Comparison of ENCODE assay signal across 12 mouse cellular contexts in the genomic region with DNA sequence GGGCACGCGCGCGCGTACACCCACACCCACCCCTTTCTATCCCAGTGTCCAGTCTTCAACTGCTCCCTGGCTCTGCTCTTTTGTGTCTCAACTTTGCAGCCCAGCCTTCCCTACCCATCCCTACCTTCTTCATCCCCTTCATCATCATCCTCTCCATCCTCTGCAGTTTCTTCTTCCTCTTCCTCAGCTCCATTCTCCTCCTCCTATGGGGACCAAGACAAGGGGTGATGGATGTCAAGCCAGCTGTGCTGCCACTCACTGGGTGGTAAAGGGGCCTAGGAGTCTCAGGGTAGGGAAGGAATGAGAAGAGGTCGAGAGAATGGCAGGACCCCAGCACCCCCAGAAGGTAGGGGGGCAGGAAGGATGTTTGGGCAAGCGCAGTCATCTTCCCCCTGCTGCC. TPM values are rescaled to one million over a fixed set of nuclear protein-coding genes. Genes with fewer than 3 reads are reported as not detected.
DNase-seq lines count a peak whose midpoint lies in the region; ATAC-seq and TF ChIP-seq lines count a peak whose summit lies in the region.
"Had no signal": no experiment of that assay in that cellular context is flagged by ENCODE, and none has a peak within 500 bp of the region (broad histone marks: within the 10 kb centered on the region; RNA-seq: fewer than 3 reads in every experiment).

No protein-coding gene starts in this region.

- peaks cover 65% of the 10 kb centered on the region for H3K4me1 ChIP-seq in heart, embryonic 12.5 days (replicated peaks)
- H3K4me1 ChIP-seq in E14TG2a.4 (replicated peaks; ENCODE audit: low read depth, low read length), result peaks cover 87% of the 10 kb centered on the region
- peaks cover 68% of the 10 kb centered on the region for H3K4me1 ChIP-seq in forebrain, embryonic 12.5 days
- peaks cover 53% of the 10 kb centered on the region for H3K4me1 ChIP-seq in limb, embryonic 12.5 days (replicated peaks)

- no peak for TF ChIP-seq CTCF in E14TG2a.4 (conservative IDR thresholded peaks at IDR 0.05; ENCODE audit: low read length)

- 86% methylated on average over 7 of the region's 7 CpGs for WGBS in heart, embryonic 12.5 days
- 82% methylated on average over 7 of the region's 7 CpGs for WGBS in forebrain, embryonic 12.5 days
- 84% methylated on average over 7 of the region's 7 CpGs for WGBS in limb, embryonic 12.5 days

- no peak overlapping the region for H3K4me3 ChIP-seq in heart, embryonic 12.5 days
- H3K4me3 ChIP-seq in E14TG2a.4 (replicated peaks; ENCODE audit: low read length), result peak overlapping the region; percentile 88
- H3K4me3 ChIP-seq in forebrain, embryonic 12.5 days (replicated peaks), result peak overlapping the region; percentile 99; the same call in 1 of the 2 replicates
- H3K4me3 ChIP-seq in limb, embryonic 12.5 days (replicated peaks), result peak overlapping the region; percentile 97; the same call in 1 of the 2 replicates
- H3K4me3 ChIP-seq: liver, embryonic 13.5 days had no signal

- peak overlapping the region; percentile 26; the same call in 1 of the 2 replicates for H3K9ac ChIP-seq in heart, embryonic 12.5 days
- peak overlapping the region; percentile 100 for H3K9ac ChIP-seq in forebrain, embryonic 12.5 days
- 0 out of 2 replicates have a peak overlapping the region, but pooled peaks have one; percentile 100 for H3K9ac ChIP-seq in limb, embryonic 12.5 days (replicated peaks)
- H3K9ac ChIP-seq: liver, embryonic 13.5 days had no signal

- H3K9me3 ChIP-seq in heart, embryonic 12.5 days (replicated peaks), result no peaks in the 10 kb centered on the region
- H3K9me3 ChIP-seq in E14TG2a.4 (ENCODE audit: low read length), result no peaks in the 10 kb centered on the region
- no peaks in the 10 kb centered on the region for H3K9me3 ChIP-seq in forebrain, embryonic 12.5 days
- H3K9me3 ChIP-seq in limb, embryonic 12.5 days, result no peaks in the 10 kb centered on the region
- H3K9me3 ChIP-seq: liver, embryonic 13.5 days had no signal

- H3K27me3 ChIP-seq in heart, embryonic 12.5 days (replicated peaks), result peaks cover 16% of the 10 kb centered on the region
- H3K27me3 ChIP-seq in E14TG2a.4 (ENCODE audit: insufficient read depth, low read length), result peaks cover 11% of the 10 kb centered on the region
- H3K27me3 ChIP-seq in forebrain, embryonic 12.5 days, result peaks cover 21% of the 10 kb centered on the region
- peaks cover 21% of the 10 kb centered on the region for H3K27me3 ChIP-seq in limb, embryonic 12.5 days

- H3K4me2 ChIP-seq in heart, embryonic 12.5 days, result 0 out of 2 replicates have a peak overlapping the region, but pooled peaks have one; percentile 96
- peak overlapping the region; percentile 100 for H3K4me2 ChIP-seq in forebrain, embryonic 12.5 days
- peak overlapping the region; percentile 98 for H3K4me2 ChIP-seq in limb, embryonic 12.5 days
- H3K4me2 ChIP-seq: liver, embryonic 13.5 days had no signal

- no peak overlapping the region for H3K27ac ChIP-seq in heart, embryonic 12.5 days (ENCODE audit: poor library complexity, severe bottlenecking)
- H3K27ac ChIP-seq in forebrain, embryonic 12.5 days, result peak overlapping the region; percentile 100
- H3K27ac ChIP-seq in limb, embryonic 12.5 days, result 0 out of 2 replicates have a peak overlapping the region, but pooled peaks have one; percentile 35
- H3K27ac ChIP-seq: liver, embryonic 13.5 days had no signal

- DNase-seq in heart, adult 11 months, result no peak
- DNase-seq in right cerebral cortex, postnatal 36 days (ENCODE audit: low spot score in 2 of 2), result no peak
- DNase-seq in urinary bladder, postnatal 4 days (ENCODE audit: low spot score in 2 of 2), result no peak
- DNase-seq in frontal cortex, postnatal 36 days (ENCODE audit: low spot score in 2 of 2), result no peak
- DNase-seq: liver, embryonic 13.5 days; right cerebral cortex, postnatal 4 days; thymus, postnatal 25 days had no signal

- peaks cover 21% of the 10 kb centered on the region for H3K36me3 ChIP-seq in heart, embryonic 12.5 days
- H3K36me3 ChIP-seq in E14TG2a.4 (ENCODE audit: insufficient read depth, low read length), result peaks cover 36% of the 10 kb centered on the region
- H3K36me3 ChIP-seq in forebrain, embryonic 12.5 days (replicated peaks), result peaks cover 29% of the 10 kb centered on the region
- H3K36me3 ChIP-seq in limb, embryonic 12.5 days, result peaks cover 31% of the 10 kb centered on the region

- ATAC-seq in heart, embryonic 12.5 days (ENCODE audit: insufficient number of reproducible peaks, low FRiP score), result no peak
- ATAC-seq in forebrain, embryonic 12.5 days (ENCODE audit: low FRiP score), result no peak
- ATAC-seq in limb, embryonic 12.5 days (ENCODE audit: insufficient number of reproducible peaks, insufficient read depth, low FRiP score, low TSS enrichment, low read depth), result no peak

RNA-seq across cellular contexts. Expression of gene Lag3, which starts 3.0 kb away (rescaled TPM):
- polyA plus RNA-seq in heart, embryonic 12.5 days (2016; fragmentation: Nextera tagmentation; extraction: Ambion mirVana), result 1.4 and 1.5 TPM in 2 replicates
- polyA plus RNA-seq in forebrain, embryonic 12.5 days (2016; fragmentation: Nextera tagmentation; extraction: Ambion mirVana), result 2.0 and 3.0 TPM in 2 replicates
- 2.2 TPM in 2 replicates for polyA plus RNA-seq in limb, embryonic 12.5 days (2016; fragmentation: Nextera tagmentation; extraction: Ambion mirVana)

RNA-seq across cellular contexts. Expression of gene Ptms, which starts 5.4 kb away (rescaled TPM):
- 233 and 243 TPM in 2 replicates for polyA plus RNA-seq in heart, embryonic 12.5 days (2016; fragmentation: Nextera tagmentation; extraction: Ambion mirVana)
- 516 and 526 TPM in 2 replicates for polyA plus RNA-seq in forebrain, embryonic 12.5 days (2016; fragmentation: Nextera tagmentation; extraction: Ambion mirVana)
- polyA plus RNA-seq in limb, embryonic 12.5 days (2016; fragmentation: Nextera tagmentation; extraction: Ambion mirVana), result 325 and 346 TPM in 2 replicates

RNA-seq across cellular contexts. Expression of gene Mlf2, which starts 16.7 kb away (rescaled TPM):
- 357 and 358 TPM in 2 replicates for polyA plus RNA-seq in heart, embryonic 12.5 days (2016; fragmentation: Nextera tagmentation; extraction: Ambion mirVana)
- 445 and 449 TPM in 2 replicates for polyA plus RNA-seq in forebrain, embryonic 12.5 days (2016; fragmentation: Nextera tagmentation; extraction: Ambion mirVana)
- polyA plus RNA-seq in limb, embryonic 12.5 days (2016; fragmentation: Nextera tagmentation; extraction: Ambion mirVana), result 401 and 407 TPM in 2 replicates

RNA-seq across cellular contexts. Expression of gene Cd4, which starts 26.5 kb away (rescaled TPM):
- polyA plus RNA-seq in heart, embryonic 12.5 days (2016; fragmentation: Nextera tagmentation; extraction: Ambion mirVana), result not detected in 2 replicates
- polyA plus RNA-seq in forebrain, embryonic 12.5 days (2016; fragmentation: Nextera tagmentation; extraction: Ambion mirVana), result 0.12 and 0.14 TPM in 2 replicates
- 0.15 TPM in 1 of 2 replicates, not detected in the other for polyA plus RNA-seq in limb, embryonic 12.5 days (2016; fragmentation: Nextera tagmentation; extraction: Ambion mirVana)
- polyA plus RNA-seq: C2C12; liver, embryonic 13.5 days had no signal

RNA-seq across cellular contexts. Expression of gene Gpr162, which starts 50.7 kb away (rescaled TPM):
- polyA plus RNA-seq in heart, embryonic 12.5 days (2016; fragmentation: Nextera tagmentation; extraction: Ambion mirVana), result 1.9 and 2.2 TPM in 2 replicates
- polyA plus RNA-seq in forebrain, embryonic 12.5 days (2016; fragmentation: Nextera tagmentation; extraction: Ambion mirVana), result 9.9 and 10.2 TPM in 2 replicates
- 2.5 and 2.7 TPM in 2 replicates for polyA plus RNA-seq in limb, embryonic 12.5 days (2016; fragmentation: Nextera tagmentation; extraction: Ambion mirVana)

Comparison
In these comparisons a context has a peak if more than half of its experiments do, and no peak if none do; other contexts are left out.
1. H3K9ac ChIP-seq: peak in every context shown above with its lines; median percentile 100 in forebrain, embryonic 12.5 days; 100 in limb, embryonic 12.5 days; 26 in heart, embryonic 12.5 days.